Mouse (Mus musculus): ENCODE results near the gene Treh. TPM values are rescaled to one million over a fixed set of nuclear protein-coding genes. Genes with fewer than 3 reads are reported as not detected.
"Not testable (repeated sequence)": the region's sequence is repeated elsewhere in the genome, so short reads cannot be mapped to it uniquely, and the experiment has no call there.

The Treh gene
- 32.2 and 34.4 TPM in 2 replicates for polyA plus RNA-seq (2012; rRNA removed)

- Histone ChIP-seq H3K36me3 (ENCODE audit: control insufficient read depth, insufficient read depth, low read length) (no peaks in the 10 kb centered on the region), H3K4me3 (ENCODE audit: insufficient read depth, low read depth, low read length) (peak within 1 kb of the TSS; percentile 21), H3K4me1 (ENCODE audit: control insufficient read depth, insufficient read depth, low read length) (peaks cover 9% of the 10 kb centered on the region; the same call in 1 of the 2 replicates), H3K27me3 (replicated peaks; ENCODE audit: control insufficient read depth, insufficient read depth, low read length) (no peaks in the 10 kb centered on the region), H3K27ac (ENCODE audit: insufficient read depth, low read depth, low read length) (peak within 1 kb of the TSS; percentile 91)
- WGBS: 56% methylated on average over 3 of the region's 3 CpGs
- DNase-seq: peak; percentile 96
- TF ChIP-seq CTCF (conservative IDR thresholded peaks at IDR 0.05; ENCODE audit: insufficient read depth, insufficient read length, low read depth, low read length) (no peak), POLR2A (IDR thresholded peaks at IDR 0.05; ENCODE audit: low read depth, low read length) (peak; percentile 14)
These were observed at the start of gene Treh for GRCm38 (mm10) chr9:44673005-44673404. Gene Treh, plus strand, starts transcription at chr9:44673233.

- H3K36me3 ChIP-seq (ENCODE audit: control insufficient read depth, insufficient read depth, low read length): peaks cover 25% of the 10 kb centered on the region
These were observed 48.6 kb upstream of the Treh start for GRCm38 (mm10) chr9:44624390-44624789.

GRCm38 (mm10) chr9:44626268-44626667 is 46.8 kb upstream of the Treh start:
- H3K27me3 ChIP-seq (replicated peaks; ENCODE audit: control insufficient read depth, insufficient read depth, low read length): no peaks in the 10 kb centered on the region
- no peak overlapping the region for H3K4me3 ChIP-seq (ENCODE audit: insufficient read depth, low read depth, low read length)
- peaks cover 17% of the 10 kb centered on the region for H3K36me3 ChIP-seq (ENCODE audit: control insufficient read depth, insufficient read depth, low read length)
- no peak overlapping the region for H3K27ac ChIP-seq (ENCODE audit: insufficient read depth, low read depth, low read length)
- 84% methylated on average over 5 of the region's 5 CpGs for WGBS
- TF ChIP-seq POLR2A (IDR thresholded peaks at IDR 0.05; ENCODE audit: low read depth, low read length) (no peak), CTCF (conservative IDR thresholded peaks at IDR 0.05; ENCODE audit: insufficient read depth, insufficient read length, low read depth, low read length) (no peak)
- no peak for DNase-seq
- no peaks in the 10 kb centered on the region for H3K4me1 ChIP-seq (ENCODE audit: control insufficient read depth, insufficient read depth, low read length)

More at GRCm38 (mm10) chr9:44624390-44624789, 48.6 kb upstream of the Treh start:
- Histone ChIP-seq H3K4me1 (ENCODE audit: control insufficient read depth, insufficient read depth, low read length) (no peaks in the 10 kb centered on the region), H3K27ac (ENCODE audit: insufficient read depth, low read depth, low read length) (no peak overlapping the region), H3K27me3 (replicated peaks; ENCODE audit: control insufficient read depth, insufficient read depth, low read length) (no peaks in the 10 kb centered on the region), H3K4me3 (ENCODE audit: insufficient read depth, low read depth, low read length) (no peak overlapping the region)
- no peak for DNase-seq
- TF ChIP-seq POLR2A (IDR thresholded peaks at IDR 0.05; ENCODE audit: low read depth, low read length) (no peak), CTCF (conservative IDR thresholded peaks at IDR 0.05; ENCODE audit: insufficient read depth, insufficient read length, low read depth, low read length) (no peak)
- WGBS: 58% methylated on average over 5 of the region's 5 CpGs

- TF ChIP-seq POLR2A (IDR thresholded peaks at IDR 0.05; ENCODE audit: low read depth, low read length): no peak
- no peak overlapping the region for H3K27ac ChIP-seq (ENCODE audit: insufficient read depth, low read depth, low read length)
- peak; percentile 58 for DNase-seq
- H3K4me1 ChIP-seq (ENCODE audit: control insufficient read depth, insufficient read depth, low read length): 0 out of 2 replicates have a peak, but pooled peaks cover 4% of the 10 kb centered on the region
- no peaks in the 10 kb centered on the region for H3K27me3 ChIP-seq (replicated peaks; ENCODE audit: control insufficient read depth, insufficient read depth, low read length)
- 55% methylated on average over 15 of the region's 15 CpGs for WGBS
- peaks cover 21% of the 10 kb centered on the region for H3K36me3 ChIP-seq (ENCODE audit: control insufficient read depth, insufficient read depth, low read length)
- H3K4me3 ChIP-seq (ENCODE audit: insufficient read depth, low read depth, low read length): no peak overlapping the region
These were observed 35.4 kb upstream of the Treh start for GRCm38 (mm10) chr9:44637551-44638169.

GRCm38 (mm10) chr9:44638726-44639125 is 34.3 kb upstream of the Treh start:
- H3K36me3 ChIP-seq (ENCODE audit: control insufficient read depth, insufficient read depth, low read length): peaks cover 18% of the 10 kb centered on the region
- peak; percentile 67 for DNase-seq
- H3K4me1 ChIP-seq (ENCODE audit: control insufficient read depth, insufficient read depth, low read length); H3K27ac ChIP-seq (ENCODE audit: insufficient read depth, low read depth, low read length); H3K27me3 ChIP-seq (replicated peaks; ENCODE audit: control insufficient read depth, insufficient read depth, low read length); H3K4me3 ChIP-seq (ENCODE audit: insufficient read depth, low read depth, low read length): not testable (repeated sequence)
- WGBS: 55% methylated on average over 9 of the region's 9 CpGs

GRCm38 (mm10) chr9:44640028-44640427 is 33.0 kb upstream of the Treh start:
- 21% methylated on average over 1 of the region's 1 CpGs for WGBS
- DNase-seq: peak; percentile 49
- peaks cover 12% of the 10 kb centered on the region for H3K36me3 ChIP-seq (ENCODE audit: control insufficient read depth, insufficient read depth, low read length)
- H3K27me3 ChIP-seq (replicated peaks; ENCODE audit: control insufficient read depth, insufficient read depth, low read length); H3K4me3 ChIP-seq (ENCODE audit: insufficient read depth, low read depth, low read length); H3K27ac ChIP-seq (ENCODE audit: insufficient read depth, low read depth, low read length); H3K4me1 ChIP-seq (ENCODE audit: control insufficient read depth, insufficient read depth, low read length): not testable (repeated sequence)

GRCm38 (mm10) chr9:44640646-44641357 is 32.2 kb upstream of the Treh start:
- Histone ChIP-seq H3K4me3 (ENCODE audit: insufficient read depth, low read depth, low read length) (no peak overlapping the region), H3K27ac (ENCODE audit: insufficient read depth, low read depth, low read length) (no peak overlapping the region), H3K36me3 (ENCODE audit: control insufficient read depth, insufficient read depth, low read length) (peaks cover 8% of the 10 kb centered on the region), H3K4me1 (ENCODE audit: control insufficient read depth, insufficient read depth, low read length) (0 out of 2 replicates have a peak, but pooled peaks cover 4% of the 10 kb centered on the region), H3K27me3 (replicated peaks; ENCODE audit: control insufficient read depth, insufficient read depth, low read length) (no peaks in the 10 kb centered on the region)
- WGBS: 71% methylated on average over 3 of the region's 3 CpGs
- TF ChIP-seq POLR2A (IDR thresholded peaks at IDR 0.05; ENCODE audit: low read depth, low read length) (no peak), CTCF (conservative IDR thresholded peaks at IDR 0.05; ENCODE audit: insufficient read depth, insufficient read length, low read depth, low read length) (no peak)
- DNase-seq: no peak

Data from kidney, adult 2 months (tissue).